Mouse (Mus musculus) hindbrain, embryonic 14.5 days (tissue): ENCODE data around the gene Rrp7a. TPM values are rescaled to one million over a fixed set of nuclear protein-coding genes. Genes with fewer than 3 reads are reported as not detected.
A peak's percentile ranks its signal among the peaks of the same experiment; 100 is the strongest.

ENCODE experiments used
- ATAC-seq: fragments of 200-750 bp; cut with Nextera tagmentation; 2 replicates; pipeline ENCODE4 v1.8.0; 2017; ENCODE audit warnings: moderate number of reproducible peaks, mild to moderate bottlenecking, moderate TSS enrichment, moderate library complexity; ENCODE audit not compliant: low FRiP score
- DNase-seq: peaks from one replicate; pipeline ENCODE4 v3.0.0-alpha.2; 2015; ENCODE audit warnings: low spot score
- H3K27ac ChIP-seq: fragments of 300-500 bp; sonication (generic); 2 replicates; pipeline ENCODE4 v1.5.1; 2014; ENCODE audit warnings: mild to moderate bottlenecking, moderate library complexity
- H3K27me3 ChIP-seq: fragments of 300-500 bp; sonication (generic); 2 replicates; pipeline ENCODE4 v1.6.1; 2014; ENCODE audit warnings: mild to moderate bottlenecking, low read length, mixed read lengths; ENCODE audit not compliant: control insufficient read depth, insufficient read depth
- H3K36me3 ChIP-seq: fragments of 300-500 bp; sonication (generic); replicated peaks from 2 replicates; pipeline ENCODE4 v1.6.1; 2014; ENCODE audit not compliant: control insufficient read depth, insufficient read depth
- H3K4me1 ChIP-seq: fragments of 300-500 bp; sonication (generic); replicated peaks from 2 replicates; pipeline ENCODE4 v1.6.1; 2014; ENCODE audit warnings: antibody characterized with exemption, low read length, mixed read lengths; ENCODE audit not compliant: control insufficient read depth, insufficient read depth
- H3K4me2 ChIP-seq: fragments of 300-500 bp; sonication (generic); replicated peaks from 2 replicates; pipeline ENCODE4 v1.6.1; 2014; ENCODE audit warnings: mild to moderate bottlenecking, moderate library complexity
- H3K4me3 ChIP-seq: fragments of 300-500 bp; sonication (generic); replicated peaks from 2 replicates; pipeline ENCODE4 v1.5.1; 2014; ENCODE audit warnings: mild to moderate bottlenecking, low read length
- H3K9ac ChIP-seq: fragments of 300-500 bp; sonication (generic); 2 replicates; pipeline ENCODE4 v1.6.1; 2014
- H3K9me3 ChIP-seq: fragments of 300-500 bp; sonication (generic); 2 replicates; pipeline ENCODE4 v1.6.1; 2016; ENCODE audit warnings: low read length; ENCODE audit not compliant: control insufficient read depth
- WGBS: fragments of 180-500 bp; shearing (Covaris S2); extraction: QIAGEN DNeasy Blood & Tissue Kit; methylation state at CpG from one replicate; pipeline ENCODE4 v1.1.7; 2014; 5-methylcytosine and 5-hydroxymethylcytosine counted together
- polyA plus RNA-seq: library from polyadenylated mRNA; unstranded; fragments of >200 nt; fragmentation: Nextera tagmentation; extraction: Ambion mirVana; gene quantifications from 2 replicates; pipeline ENCODE4 v1.2.1, GENCODE M21; 2014

Gene Rrp7a
- polyA plus RNA-seq, result 64.7 and 68.2 TPM in 2 replicates

GRCm38 (mm10) chr15:83122566-83123145 lies at the start of gene Rrp7a:
TSS of gene Rrp7a (minus strand) at chr15:83122801.
- peak; percentile 86 for DNase-seq
- Histone ChIP-seq H3K4me3 (peak within 1 kb of the TSS; percentile 89), H3K9ac (peak within 1 kb of the TSS; percentile 77), H3K4me2 (peak within 1 kb of the TSS; percentile 75), H3K27me3 (no peaks in the 10 kb centered on the region), H3K27ac (peak within 1 kb of the TSS; percentile 88), H3K36me3 (peaks cover 43% of the 10 kb centered on the region), H3K9me3 (no peaks in the 10 kb centered on the region), H3K4me1 (peaks cover 11% of the 10 kb centered on the region)
- 10% methylated on average over 32 of the region's 32 CpGs for WGBS
- peak; percentile 89 for ATAC-seq

GRCm38 (mm10) chr15:83171712-83172481 lies 49.3 kb upstream of the Rrp7a start:
- peak overlapping the region; percentile 97 for H3K4me3 ChIP-seq
- peak; percentile 96 for ATAC-seq

GRCm38 (mm10) chr15:83170956-83171659 lies 48.5 kb upstream of the Rrp7a start:
- no peaks in the 10 kb centered on the region for H3K9me3 ChIP-seq
- H3K27me3 ChIP-seq, result no peaks in the 10 kb centered on the region
- ATAC-seq (no peak), DNase-seq (no peak)
- peak overlapping the region; percentile 97 for H3K4me3 ChIP-seq
- H3K4me2 ChIP-seq, result peak overlapping the region; percentile 91
- no peaks in the 10 kb centered on the region for H3K36me3 ChIP-seq
- peak overlapping the region; percentile 92; the same call in 1 of the 2 replicates for H3K27ac ChIP-seq
- peak overlapping the region; percentile 94 for H3K9ac ChIP-seq
- WGBS, result 48% methylated on average over 8 of the region's 8 CpGs
- peaks cover 17% of the 10 kb centered on the region for H3K4me1 ChIP-seq

More at GRCm38 (mm10) chr15:83171712-83172481, 49.3 kb upstream of the Rrp7a start:
- Histone ChIP-seq H3K27me3 (no peaks in the 10 kb centered on the region), H3K9me3 (no peaks in the 10 kb centered on the region), H3K4me2 (peak overlapping the region; percentile 91), H3K4me1 (peaks cover 17% of the 10 kb centered on the region), H3K27ac (peak overlapping the region; percentile 92), H3K36me3 (no peaks in the 10 kb centered on the region), H3K9ac (peak overlapping the region; percentile 94)
- under 1% methylated on average over 67 of the region's 67 CpGs for WGBS
- DNase-seq, result peak; percentile 98

GRCm38 (mm10) chr15:83169772-83170722 lies 47.4 kb upstream of the Rrp7a start:
- WGBS, result 85% methylated on average over 8 of the region's 8 CpGs
- DNase-seq (no peak), ATAC-seq (no peak)
- H3K4me3 ChIP-seq, result no peak overlapping the region
- H3K4me2 ChIP-seq, result no peak overlapping the region
- H3K9me3 ChIP-seq, result no peaks in the 10 kb centered on the region
- H3K9ac ChIP-seq, result no peak overlapping the region; the same call in 1 of the 2 replicates
- peaks cover 17% of the 10 kb centered on the region for H3K4me1 ChIP-seq
- no peak overlapping the region for H3K27ac ChIP-seq
- H3K27me3 ChIP-seq, result no peaks in the 10 kb centered on the region
- 0 out of 2 replicates have a peak, but pooled peaks cover 2% of the 10 kb centered on the region for H3K36me3 ChIP-seq

DNA sequence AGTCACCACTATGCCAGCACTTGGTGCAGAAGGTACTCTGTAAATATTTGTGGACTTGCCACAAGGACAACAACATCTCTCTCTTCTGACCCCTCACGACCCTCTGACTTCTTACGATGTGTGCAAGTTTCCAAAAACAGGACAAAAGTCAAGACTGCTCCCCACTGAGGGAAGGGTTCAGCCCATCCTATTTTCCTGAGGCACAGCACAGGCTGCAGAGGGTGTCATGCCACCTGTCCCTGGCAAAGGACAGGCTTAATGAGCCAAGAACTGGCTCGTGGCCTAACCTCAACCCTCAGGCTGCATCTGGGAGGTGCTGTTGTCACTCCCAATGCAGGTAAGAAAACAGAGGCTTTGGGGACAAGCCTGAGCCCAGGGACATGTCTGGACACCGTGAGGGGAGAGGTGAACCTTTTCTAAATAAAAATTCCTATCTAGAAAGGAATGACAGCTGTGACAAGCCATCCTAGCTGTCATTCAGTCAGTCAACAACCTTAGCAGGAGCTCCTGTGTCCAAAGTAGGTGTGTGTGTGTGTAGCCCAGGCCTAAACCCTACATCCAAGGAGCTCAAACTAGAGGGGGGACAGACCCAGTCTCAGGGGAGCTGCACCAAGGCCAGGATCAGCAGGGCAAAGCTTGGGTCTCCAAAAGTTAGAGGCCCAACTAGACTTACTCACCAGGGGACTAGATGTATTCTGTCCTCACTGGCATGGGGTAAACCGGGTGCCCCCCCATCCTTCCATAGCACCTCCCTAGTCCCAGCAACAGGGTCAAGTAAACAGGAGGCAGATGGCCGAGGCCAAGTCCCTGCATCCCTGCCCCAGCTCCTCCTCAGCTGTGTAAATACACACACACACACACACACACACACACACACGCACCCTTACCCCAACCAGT lies 46.5 kb upstream of the Rrp7a start:
- Histone ChIP-seq H3K4me2 (no peak overlapping the region), H3K36me3 (0 out of 2 replicates have a peak, but pooled peaks cover 4% of the 10 kb centered on the region), H3K9ac (no peak overlapping the region), H3K4me3 (no peak overlapping the region), H3K27ac (no peak overlapping the region), H3K4me1 (peaks cover 17% of the 10 kb centered on the region), H3K9me3 (no peaks in the 10 kb centered on the region), H3K27me3 (no peaks in the 10 kb centered on the region)
- no peak for DNase-seq
- WGBS, result 83% methylated on average over 7 of the region's 7 CpGs
- no peak for ATAC-seq

- H3K9me3 ChIP-seq, result no peaks in the 10 kb centered on the region
- peaks cover 17% of the 10 kb centered on the region for H3K4me1 ChIP-seq
Observed at GRCm38 (mm10) chr15:83168311-83168710, 45.7 kb upstream of the Rrp7a start.

GRCm38 (mm10) chr15:83167550-83168065 lies 45.0 kb upstream of the Rrp7a start:
- no peak overlapping the region for H3K27ac ChIP-seq
- H3K9ac ChIP-seq, result no peak overlapping the region
- no peak for ATAC-seq
- peaks cover 17% of the 10 kb centered on the region for H3K4me1 ChIP-seq
- no peaks in the 10 kb centered on the region for H3K27me3 ChIP-seq
- H3K36me3 ChIP-seq, result peaks cover 5% of the 10 kb centered on the region; the same call in 1 of the 2 replicates
- no peak overlapping the region for H3K4me2 ChIP-seq
- DNase-seq, result no peak
- no peaks in the 10 kb centered on the region for H3K9me3 ChIP-seq
- no peak overlapping the region for H3K4me3 ChIP-seq
- WGBS, result 94% methylated on average over 8 of the region's 8 CpGs

More at GRCm38 (mm10) chr15:83168311-83168710, 45.7 kb upstream of the Rrp7a start:
- Histone ChIP-seq H3K27me3 (no peaks in the 10 kb centered on the region), H3K4me2 (no peak overlapping the region), H3K36me3 (0 out of 2 replicates have a peak, but pooled peaks cover 4% of the 10 kb centered on the region), H3K9ac (no peak overlapping the region), H3K27ac (no peak overlapping the region), H3K4me3 (no peak overlapping the region)
- DNase-seq, result no peak
- 89% methylated on average over 3 of the region's 3 CpGs for WGBS
- ATAC-seq, result no peak

DNA sequence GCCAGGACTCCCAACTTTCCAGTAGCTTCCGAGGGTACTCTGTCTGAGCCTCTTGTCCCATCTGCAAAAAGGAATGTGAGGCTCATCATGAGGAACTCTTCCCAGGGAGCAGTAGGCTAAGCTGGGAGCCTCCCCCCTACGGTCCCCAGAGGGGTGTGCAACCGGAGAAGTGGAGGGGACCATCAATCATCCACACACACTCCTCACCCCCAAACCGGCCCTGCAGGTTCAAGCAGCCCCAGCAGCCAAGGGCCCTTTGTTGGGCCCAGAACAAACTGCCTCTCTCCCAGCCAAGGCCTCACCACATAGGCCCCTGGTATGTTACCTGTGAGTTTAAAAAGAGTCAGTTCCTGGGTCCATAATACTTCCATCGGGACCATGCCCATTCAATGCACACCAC lies 44.5 kb upstream of the Rrp7a start:
- no peak overlapping the region for H3K4me3 ChIP-seq
- no peak overlapping the region for H3K27ac ChIP-seq
- H3K9ac ChIP-seq, result no peak overlapping the region
- WGBS, result 64% methylated on average over 5 of the region's 5 CpGs
- H3K4me1 ChIP-seq, result peaks cover 17% of the 10 kb centered on the region
- no peaks in the 10 kb centered on the region for H3K27me3 ChIP-seq
- DNase-seq (no peak), ATAC-seq (no peak)
- no peak overlapping the region for H3K4me2 ChIP-seq
- peaks cover 10% of the 10 kb centered on the region; the same call in 1 of the 2 replicates for H3K36me3 ChIP-seq
- H3K9me3 ChIP-seq, result no peaks in the 10 kb centered on the region
